Mouse (Mus musculus) gastrocnemius, postnatal 36 days (tissue): ENCODE measurements around the gene Vwa3b. TPM values are rescaled to one million over a fixed set of nuclear protein-coding genes. Genes with fewer than 3 reads are reported as not detected.

Experiments used
- DNase-seq, 2 experiments: peaks; one replicate each; pipeline ENCODE4 v3.0.0; 2022
- intact Hi-C: fragments of 180-260 bp; cut with DNase I; formaldehyde crosslinking; loops from one replicate; pipeline ENCODE4 v1.15.1; 2025
- total RNA-seq, 2 experiments: library from RNA; stranded (reverse); gene quantifications; 2 replicates each; pipeline ENCODE4 v1.2.3; 2021

Gene Vwa3b
- total RNA-seq, 2 experiments from 2014 or later = 57.5 to 64.5 TPM

- no peak for DNase-seq
- intact Hi-C loops = no loop called here
These were observed 30.6 kb downstream of the Vwa3b start for GRCm38 (mm10) chr1:37056831-37057561.

GRCm38 (mm10) chr1:37060856-37061255 is 34.5 kb downstream of the Vwa3b start:
- intact Hi-C loops = no loop called here
- DNase-seq = no peak

DNA sequence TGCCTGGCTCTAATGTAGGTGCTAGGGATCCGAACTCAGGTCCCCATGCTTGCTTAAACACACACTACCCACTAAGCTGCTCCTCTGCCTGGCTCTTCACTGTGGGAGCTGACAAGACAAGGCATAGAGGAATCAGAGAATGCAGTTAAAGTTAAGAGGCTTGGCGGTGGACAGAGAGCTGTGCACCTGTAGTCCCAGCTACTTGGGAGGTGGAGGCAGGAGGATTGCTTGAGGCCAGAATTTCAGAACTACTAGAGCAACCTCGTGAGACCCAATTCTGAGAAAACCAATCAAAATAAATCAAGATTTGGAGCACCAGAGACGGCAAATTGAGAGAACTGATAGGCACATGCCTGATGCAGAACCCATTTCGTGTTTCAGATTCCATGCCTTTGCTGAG is 36.7 kb downstream of the Vwa3b start:
- intact Hi-C loops = no loop called here
- no peak for DNase-seq

DNA sequence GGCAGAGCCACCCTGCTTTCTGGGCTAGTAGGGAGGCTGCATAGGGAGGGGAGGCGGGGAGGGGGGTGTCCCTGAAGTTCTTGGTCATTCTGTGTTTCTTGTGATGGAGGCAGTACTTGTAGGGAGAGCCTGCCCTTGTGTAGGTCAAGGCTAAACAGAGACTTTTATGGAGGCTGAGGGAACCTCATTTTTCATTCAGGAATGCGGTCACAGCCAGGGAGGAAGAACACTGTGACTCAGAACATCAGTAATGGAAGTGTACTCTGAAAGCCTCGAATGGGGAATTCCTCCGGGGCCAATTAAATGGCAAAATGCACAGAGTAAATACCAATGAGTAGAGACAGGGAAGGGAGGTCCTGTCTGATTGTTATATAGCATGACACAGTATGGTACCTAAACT is 37.4 kb downstream of the Vwa3b start:
- no peak for DNase-seq
- intact Hi-C loops = no loop called here

GRCm38 (mm10) chr1:37065658-37066412 is 39.4 kb downstream of the Vwa3b start:
- intact Hi-C loops = no loop called here
- DNase-seq = no peak

GRCm38 (mm10) chr1:37075759-37076158 is 49.4 kb downstream of the Vwa3b start:
- no peak for DNase-seq
- intact Hi-C loops = loop anchor here (5.0 kb wide), 1 partner anchor 68 kb away; no protein-coding TSS in a partner anchor

GRCm38 (mm10) chr1:37077266-37077665 is 50.9 kb downstream of the Vwa3b start:
- intact Hi-C loops = loop anchor here (5.0 kb wide), 1 partner anchor 70 kb away; no protein-coding TSS in a partner anchor

DNA sequence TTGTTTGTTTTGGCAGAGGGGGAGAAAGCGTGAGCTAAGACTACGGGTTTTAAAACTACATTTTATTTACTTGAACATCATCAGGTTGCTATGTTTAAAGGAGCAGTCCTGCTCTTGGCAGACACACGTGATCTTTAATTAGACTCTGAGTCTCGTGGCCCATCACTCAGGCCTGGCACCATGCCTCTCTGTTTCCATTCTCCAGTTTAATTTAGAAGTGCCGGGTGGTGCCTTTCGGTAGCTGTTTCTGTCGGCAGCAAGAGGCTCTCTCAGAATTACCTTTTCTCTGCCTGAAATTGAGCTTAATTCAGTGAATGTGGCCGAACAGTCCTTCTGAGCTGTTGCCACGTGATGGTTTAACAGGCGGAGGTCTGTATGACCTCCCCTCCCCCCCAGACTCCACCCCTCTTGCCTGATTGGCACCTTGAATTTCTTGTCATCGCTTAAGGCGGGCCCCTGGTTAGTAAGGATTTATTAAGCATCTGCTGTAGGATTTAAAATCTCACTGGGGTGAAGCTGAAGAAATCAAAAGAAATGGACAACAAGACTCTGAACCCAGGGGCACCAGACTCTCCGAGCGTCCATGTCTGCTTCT is 51.7 kb downstream of the Vwa3b start:
- intact Hi-C loops = loop anchor here (5.0 kb wide), 1 partner anchor 71 kb away; no protein-coding TSS in a partner anchor
- peak; percentile 22 to 34 for DNase-seq

More at GRCm38 (mm10) chr1:37077266-37077665, 50.9 kb downstream of the Vwa3b start:
- no peak for DNase-seq

- intact Hi-C loops = loop anchor here (5.0 kb wide), 1 partner anchor 37 kb away; no protein-coding TSS in a partner anchor
- DNase-seq = no peak
These were observed 54.0 kb downstream of the Vwa3b start for GRCm38 (mm10) chr1:37080442-37080841.

DNA sequence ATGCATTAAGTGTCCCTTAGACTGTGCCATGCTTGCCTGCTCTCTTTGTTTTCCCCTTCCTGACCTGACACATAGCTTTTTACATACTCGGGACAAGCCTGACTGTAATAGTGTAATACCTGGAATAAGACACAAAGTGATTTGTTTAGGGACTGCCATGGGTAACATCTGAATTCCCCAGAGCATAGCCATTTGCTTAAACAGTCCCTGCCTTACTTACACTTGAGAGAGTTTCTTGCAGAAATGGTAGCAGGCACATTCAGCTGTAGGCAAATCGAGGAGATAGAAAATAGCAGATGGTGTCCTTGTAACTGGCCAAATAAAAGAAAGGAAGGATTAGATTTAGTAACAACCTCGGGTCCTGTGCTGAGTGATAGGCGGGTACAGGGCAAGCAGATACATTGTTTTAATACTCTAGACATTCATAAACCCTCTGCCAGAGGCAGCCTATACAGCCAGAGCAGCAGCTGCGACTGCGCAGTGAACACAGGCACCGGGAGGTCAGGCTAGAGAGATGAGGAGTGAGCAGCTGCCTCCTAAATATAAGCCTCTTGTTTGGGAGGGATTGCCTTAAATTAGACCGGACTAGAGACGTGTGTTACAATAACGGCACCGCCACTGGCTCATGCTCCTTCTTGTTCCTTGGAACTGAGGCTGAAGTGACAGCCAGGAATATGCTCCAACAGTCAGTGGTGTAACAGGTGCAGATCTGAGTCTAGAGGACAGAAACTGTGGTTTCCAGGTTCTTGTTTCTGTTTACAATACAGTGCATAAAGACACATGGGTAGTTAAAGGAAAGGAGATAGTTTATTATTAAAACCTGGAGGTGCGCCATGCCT is 55.2 kb downstream of the Vwa3b start:
- peak in 1 of 2 experiments; percentile 7 for DNase-seq
- intact Hi-C loops = loop anchor here (5.0 kb wide), 1 partner anchor 36 kb away; no protein-coding TSS in a partner anchor

DNA sequence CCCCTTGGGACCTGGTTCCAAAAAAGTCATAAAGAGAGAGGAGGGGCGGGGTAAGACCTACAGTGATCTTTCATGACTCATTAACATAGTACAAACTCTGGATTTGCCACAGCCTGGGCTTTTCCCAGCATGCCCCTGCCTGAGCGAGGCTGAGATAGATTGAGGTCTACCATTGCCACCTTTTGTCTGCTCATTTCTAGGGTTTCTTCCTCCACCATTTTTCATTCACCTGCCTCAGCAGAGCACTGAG is 55.7 kb downstream of the Vwa3b start:
- no peak for DNase-seq
- intact Hi-C loops = loop anchor here (5.0 kb wide), 1 partner anchor 35 kb away; no protein-coding TSS in a partner anchor

- DNase-seq = no peak
- intact Hi-C loops = loop anchor here (5.0 kb wide), 1 partner anchor 33 kb away; no protein-coding TSS in a partner anchor
These were observed 57.7 kb downstream of the Vwa3b start for GRCm38 (mm10) chr1:37084075-37084474.

DNA sequence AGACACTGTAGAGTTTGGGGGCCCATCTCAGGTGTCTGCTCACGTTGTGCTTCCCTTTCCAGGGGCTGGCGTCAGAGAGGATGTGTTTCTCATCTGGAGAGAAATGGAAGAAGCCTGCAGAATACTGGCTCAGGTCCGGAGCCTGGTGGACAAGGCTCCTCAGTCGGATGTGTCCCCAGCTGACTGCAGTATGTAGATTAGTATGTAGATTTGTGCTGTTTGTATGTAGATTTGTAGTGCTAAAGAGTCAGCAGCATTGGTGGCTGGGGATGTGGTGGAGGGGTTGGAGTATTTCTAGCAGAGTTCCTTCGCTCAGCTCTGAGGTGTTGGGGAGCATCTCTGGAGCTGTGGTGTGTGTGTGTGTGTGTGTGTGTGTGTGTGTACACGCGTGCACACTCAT is 58.8 kb downstream of the Vwa3b start:
- DNase-seq = no peak
- intact Hi-C loops = no loop called here

DNA sequence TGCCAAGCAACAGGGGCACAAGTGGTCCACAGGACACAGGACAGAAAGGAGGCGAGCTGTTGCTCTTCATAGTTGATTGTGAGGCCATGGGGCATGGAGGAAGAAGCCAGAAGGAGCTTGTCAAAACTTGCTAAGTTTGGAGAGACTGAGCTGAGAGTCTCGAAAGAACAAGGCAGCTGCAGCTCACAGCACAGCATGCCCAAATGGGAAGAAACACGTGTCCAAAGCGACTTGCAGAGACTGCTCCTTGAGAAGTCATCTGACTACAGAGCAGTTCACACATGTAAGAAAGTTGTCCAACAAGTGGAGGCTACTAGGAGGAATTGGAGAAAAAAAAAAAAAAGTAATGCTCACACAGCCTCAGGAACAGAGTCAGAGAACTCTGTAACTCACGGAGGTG is 62.8 kb downstream of the Vwa3b start:
- intact Hi-C loops = no loop called here
- DNase-seq = no peak

DNA sequence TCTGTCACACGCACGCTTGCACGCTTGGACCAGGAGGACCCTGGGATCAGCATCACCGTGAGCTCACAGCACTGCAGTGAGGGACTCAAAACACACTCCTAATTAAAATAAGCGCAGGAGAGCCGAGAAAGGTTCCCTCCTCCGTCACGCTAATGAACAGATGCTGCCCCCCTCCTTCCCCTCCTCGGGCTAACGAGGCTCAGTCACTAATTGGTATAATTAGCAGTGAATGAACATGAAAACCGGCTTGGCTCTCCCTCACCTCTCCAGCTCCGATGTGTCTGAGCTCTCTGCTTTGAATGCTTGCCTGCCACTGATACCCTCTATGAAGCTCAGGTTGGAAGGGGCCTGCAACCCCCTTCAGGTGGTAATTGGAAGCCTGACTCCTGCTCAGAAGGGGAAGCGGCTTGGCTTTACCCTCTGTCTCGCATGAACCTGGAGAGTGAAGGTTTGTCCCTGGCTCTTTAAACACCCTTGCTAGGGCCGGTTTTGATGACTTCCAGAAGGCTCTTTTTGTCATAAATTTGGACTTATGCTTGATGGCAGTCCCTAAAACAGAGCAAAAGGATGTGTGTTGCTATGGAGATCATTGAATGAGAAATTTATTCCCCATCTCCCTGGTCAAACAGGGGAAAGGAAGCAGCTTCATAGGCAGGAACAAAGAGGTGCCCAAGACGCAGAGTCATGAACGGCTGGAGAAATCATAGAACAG is 71.1 kb downstream of the Vwa3b start:
- intact Hi-C loops = no loop called here
- DNase-seq = no peak

DNA sequence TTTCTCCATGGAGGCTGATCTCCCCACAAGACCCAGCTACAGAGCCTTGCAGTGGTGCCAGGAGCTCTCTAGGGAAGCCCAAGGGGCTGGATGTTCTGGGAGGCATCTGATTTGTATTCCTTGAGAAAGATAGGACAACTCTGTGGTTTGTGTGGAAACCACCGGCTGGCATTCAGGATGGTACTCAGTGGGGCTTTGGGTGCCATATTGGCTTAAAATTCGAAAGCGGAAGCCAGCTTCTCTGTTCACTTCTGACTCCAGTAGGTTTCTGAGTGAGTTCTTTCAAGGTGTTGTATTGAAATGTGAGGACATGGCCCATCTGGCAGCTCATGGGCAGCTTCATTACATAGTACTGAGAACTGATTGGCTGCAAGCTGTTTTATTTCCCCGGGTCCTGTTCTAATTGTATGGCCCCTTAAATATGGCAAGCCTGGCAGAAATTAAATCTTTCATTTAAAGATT is 71.7 kb downstream of the Vwa3b start:
- DNase-seq = no peak
- intact Hi-C loops = no loop called here

- DNase-seq = no peak
- intact Hi-C loops = no loop called here
These were observed 74.0 kb downstream of the Vwa3b start for GRCm38 (mm10) chr1:37100361-37100760.

DNA sequence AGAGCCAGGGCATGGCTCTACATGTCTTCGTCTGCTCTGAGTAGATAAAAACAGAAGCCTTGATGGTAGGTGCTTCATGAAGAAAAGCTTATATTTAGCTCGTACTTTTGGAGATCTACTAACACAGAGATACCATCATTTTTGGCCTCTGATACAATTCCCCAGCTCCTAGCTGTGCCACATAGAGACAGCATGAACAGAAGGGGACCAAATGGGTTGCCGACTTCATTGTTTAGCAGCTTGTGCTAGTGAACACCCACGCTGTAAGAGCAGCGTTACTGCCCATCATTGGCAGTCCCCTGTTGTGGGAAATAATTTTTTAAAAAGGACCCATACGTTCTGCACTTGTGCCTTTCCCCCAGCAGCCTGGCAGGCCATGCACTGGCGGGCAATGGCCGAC is 74.6 kb downstream of the Vwa3b start:
- no peak for DNase-seq
- intact Hi-C loops = no loop called here

DNA sequence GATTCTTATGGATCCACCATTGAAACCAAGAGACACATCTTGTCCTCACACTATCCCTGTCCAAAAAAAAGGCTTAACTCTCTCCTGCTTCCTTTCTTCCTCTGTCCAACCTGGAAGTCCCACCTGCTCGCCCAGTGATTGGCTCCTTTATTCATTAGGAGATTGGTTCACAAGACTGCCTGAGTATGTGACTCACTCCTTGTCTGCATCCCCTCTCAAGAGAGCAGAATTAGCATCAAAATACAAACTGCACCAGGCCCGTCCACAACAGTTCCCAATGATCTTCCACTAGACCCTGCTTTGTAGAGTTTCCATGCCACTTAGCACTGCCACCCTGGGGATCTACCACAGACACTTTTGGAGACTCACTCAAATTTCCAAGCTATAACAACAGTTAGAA is 75.3 kb downstream of the Vwa3b start:
- intact Hi-C loops = no loop called here
- DNase-seq = no peak

GRCm38 (mm10) chr1:37105194-37105593 is 78.8 kb downstream of the Vwa3b start:
- DNase-seq = no peak
- intact Hi-C loops = no loop called here
